Mouse (Mus musculus): ENCODE data around the gene Tdrd6. TPM values are rescaled to one million over a fixed set of nuclear protein-coding genes. Genes with fewer than 3 reads are reported as not detected.

Tdrd6 gene
- total RNA-seq, 1 experiment: 0.27 TPM

DNA sequence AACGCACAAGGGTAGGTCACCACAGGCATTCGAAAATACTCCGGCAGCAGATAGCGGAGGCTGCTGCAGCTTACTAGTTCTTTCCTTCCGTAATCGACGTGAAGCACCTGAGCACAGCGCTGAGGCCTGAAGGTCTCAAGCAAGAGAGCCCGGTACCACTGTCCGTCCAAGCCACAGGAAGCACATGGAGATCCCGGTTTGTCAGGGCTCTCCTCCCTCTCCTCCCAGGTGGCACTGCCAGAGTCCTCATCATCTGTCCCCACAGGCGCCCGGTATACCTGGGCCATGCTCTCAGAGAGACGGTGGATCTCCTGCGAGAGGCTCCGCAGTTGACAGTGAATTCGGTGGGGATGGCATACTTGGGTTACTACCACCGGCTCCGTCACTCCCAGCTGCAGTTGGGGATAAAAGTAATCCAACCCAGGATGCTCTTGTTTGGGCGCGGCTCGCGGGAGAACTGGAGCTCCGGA, 1.0 kb downstream of the Tdrd6 start:
- no peaks in the 10 kb centered on the region for H3K36me3 ChIP-seq (ENCODE audit: control insufficient read depth, insufficient read depth, low read length, poor library complexity, severe bottlenecking)
- no peak overlapping the region for H3K9ac ChIP-seq (ENCODE audit: insufficient read depth, low read depth, low read length, poor library complexity, severe bottlenecking)
- TF ChIP-seq MAFK (IDR thresholded peaks at IDR 0.05; ENCODE audit: insufficient read depth, low read depth, low read length) (no peak), HCFC1 (IDR thresholded peaks at IDR 0.05; ENCODE audit: borderline replicate concordance, insufficient read depth, low read length) (no peak), ZC3H11A (IDR thresholded peaks at IDR 0.05; ENCODE audit: borderline replicate concordance, low read depth, low read length) (no peak), CHD2 (IDR thresholded peaks at IDR 0.05; ENCODE audit: low read depth, low read length) (no peak), ZNF384 (IDR thresholded peaks at IDR 0.05; ENCODE audit: low read depth, low read length) (no peak)
- no peak overlapping the region for H3K27ac ChIP-seq (ENCODE audit: insufficient read depth, low read depth, low read length, poor library complexity, severe bottlenecking)
- peak overlapping the region in 1 of 2 experiments; percentile 60; a peak in 2 of 4 replicates for H3K4me3 ChIP-seq (ENCODE audit: insufficient read depth in 1 of 2, low read depth in 1 of 2, low read length in 2 of 2, poor library complexity in 1 of 2, severe bottlenecking in 1 of 2)
- H3K4me1 ChIP-seq (ENCODE audit: control insufficient read depth in 2 of 2, insufficient read depth in 2 of 2, low read length in 2 of 2, poor library complexity in 1 of 2): no peaks in the 10 kb centered on the region
- in situ Hi-C loops (cut with MboI; ENCODE audit: low sequenced_read_pairs in 2 of 2, unreplicated experiment in 2 of 2): no loop called here
- no peak for DNase-seq (ENCODE audit: low read depth, low spot score)
- no peaks in the 10 kb centered on the region for H3K9me3 ChIP-seq (ENCODE audit: control insufficient read depth, insufficient read depth, low read depth, low read length)

DNA sequence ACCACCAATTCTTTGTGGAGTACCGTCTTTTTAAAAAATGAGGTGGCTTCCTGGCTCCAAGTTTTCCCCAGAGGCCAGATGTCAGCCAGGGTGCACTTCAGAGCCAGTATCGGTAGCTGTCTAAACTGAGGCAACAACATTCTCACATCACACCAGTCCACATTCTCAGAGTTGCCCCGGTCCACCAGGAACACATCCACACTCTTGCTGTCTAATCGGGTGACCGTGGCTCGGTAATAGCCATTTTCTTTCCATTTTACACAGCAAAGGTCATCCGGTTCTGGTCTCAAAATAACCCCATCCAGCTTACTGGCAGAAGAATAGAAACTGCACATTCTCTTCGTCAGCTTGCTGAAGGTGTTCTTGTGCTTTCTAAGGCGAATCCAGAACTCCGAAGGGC, 1.9 kb downstream of the Tdrd6 start:
- no peak overlapping the region for H3K27ac ChIP-seq (ENCODE audit: insufficient read depth, low read depth, low read length, poor library complexity, severe bottlenecking)
- H3K9me3 ChIP-seq (ENCODE audit: control insufficient read depth, insufficient read depth, low read depth, low read length): no peaks in the 10 kb centered on the region
- H3K4me1 ChIP-seq (ENCODE audit: control insufficient read depth in 2 of 2, insufficient read depth in 2 of 2, low read length in 2 of 2, poor library complexity in 1 of 2): no peaks in the 10 kb centered on the region
- TF ChIP-seq ZNF384 (IDR thresholded peaks at IDR 0.05; ENCODE audit: low read depth, low read length): no peak
- TF ChIP-seq ZC3H11A (IDR thresholded peaks at IDR 0.05; ENCODE audit: borderline replicate concordance, low read depth, low read length): no peak
- no peak for TF ChIP-seq HCFC1 (IDR thresholded peaks at IDR 0.05; ENCODE audit: borderline replicate concordance, insufficient read depth, low read length)
- no peak for TF ChIP-seq CHD2 (IDR thresholded peaks at IDR 0.05; ENCODE audit: low read depth, low read length)
- TF ChIP-seq MAFK (IDR thresholded peaks at IDR 0.05; ENCODE audit: insufficient read depth, low read depth, low read length): no peak
- in situ Hi-C loops (cut with MboI; ENCODE audit: low sequenced_read_pairs in 2 of 2, unreplicated experiment in 2 of 2): no loop called here
- H3K4me3 ChIP-seq (ENCODE audit: insufficient read depth in 1 of 2, low read depth in 1 of 2, low read length in 2 of 2, poor library complexity in 1 of 2, severe bottlenecking in 1 of 2): no peak overlapping the region
- no peaks in the 10 kb centered on the region for H3K36me3 ChIP-seq (ENCODE audit: control insufficient read depth, insufficient read depth, low read length, poor library complexity, severe bottlenecking)
- no peak overlapping the region for H3K9ac ChIP-seq (ENCODE audit: insufficient read depth, low read depth, low read length, poor library complexity, severe bottlenecking)
- no peak for DNase-seq (ENCODE audit: low read depth, low spot score)

DNA sequence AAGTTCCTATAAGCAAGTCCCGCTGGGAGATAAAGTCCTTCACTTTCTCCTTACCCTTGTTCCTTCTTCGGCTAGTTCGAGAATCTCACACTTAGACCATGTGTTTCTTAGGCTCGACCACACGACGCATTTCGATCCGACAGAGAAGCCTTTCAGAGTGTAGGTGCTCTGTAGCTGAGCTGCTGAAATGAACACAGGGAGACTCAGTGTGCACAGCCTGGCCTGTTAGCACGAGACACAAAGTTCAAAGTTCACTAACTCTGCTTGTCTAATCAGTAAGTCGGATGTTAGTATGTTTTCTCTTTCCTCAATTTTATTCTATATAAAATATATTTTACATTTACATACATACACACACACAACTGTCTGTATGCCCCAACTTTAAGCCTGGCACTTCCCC, 8.0 kb downstream of the Tdrd6 start:
- no peak overlapping the region for H3K9ac ChIP-seq (ENCODE audit: insufficient read depth, low read depth, low read length, poor library complexity, severe bottlenecking)
- no peaks in the 10 kb centered on the region for H3K4me1 ChIP-seq (ENCODE audit: control insufficient read depth in 2 of 2, insufficient read depth in 2 of 2, low read length in 2 of 2, poor library complexity in 1 of 2)
- H3K9me3 ChIP-seq (ENCODE audit: control insufficient read depth, insufficient read depth, low read depth, low read length): no peaks in the 10 kb centered on the region
- no peak overlapping the region for H3K4me3 ChIP-seq (ENCODE audit: insufficient read depth in 1 of 2, low read depth in 1 of 2, low read length in 2 of 2, poor library complexity in 1 of 2, severe bottlenecking in 1 of 2)
- TF ChIP-seq CHD2 (IDR thresholded peaks at IDR 0.05; ENCODE audit: low read depth, low read length) (no peak), MAFK (IDR thresholded peaks at IDR 0.05; ENCODE audit: insufficient read depth, low read depth, low read length) (no peak), ZC3H11A (IDR thresholded peaks at IDR 0.05; ENCODE audit: borderline replicate concordance, low read depth, low read length) (no peak), ZNF384 (IDR thresholded peaks at IDR 0.05; ENCODE audit: low read depth, low read length) (no peak)
- no peaks in the 10 kb centered on the region for H3K36me3 ChIP-seq (ENCODE audit: control insufficient read depth, insufficient read depth, low read length, poor library complexity, severe bottlenecking)
- H3K27ac ChIP-seq (ENCODE audit: insufficient read depth, low read depth, low read length, poor library complexity, severe bottlenecking): no peak overlapping the region
- in situ Hi-C loops (cut with MboI; ENCODE audit: low sequenced_read_pairs in 2 of 2, unreplicated experiment in 2 of 2): loop anchor here in 1 of 2 experiments (25.0 kb wide), 1 partner anchor 360 kb away; the partner anchor contains the start of gene Adgrf1
- DNase-seq (ENCODE audit: low read depth, low spot score): no peak

DNA sequence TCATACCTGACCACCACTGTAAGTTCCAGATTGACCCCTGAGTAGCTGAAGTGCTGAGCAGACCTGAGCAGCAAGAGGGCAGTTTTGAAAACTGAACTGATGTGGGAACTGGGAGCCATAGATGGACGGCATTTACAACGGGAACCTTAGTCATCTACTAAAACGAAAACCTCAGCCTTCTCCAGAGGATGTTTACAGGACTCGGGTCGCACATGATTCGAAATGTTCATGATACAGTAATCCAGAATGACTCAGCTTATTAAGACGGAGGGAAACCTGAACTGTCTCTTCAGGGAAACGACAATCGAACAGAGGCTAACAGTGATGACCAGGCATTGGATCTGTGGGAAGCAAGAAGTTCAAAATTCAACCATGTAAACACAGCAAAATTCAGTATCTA, 10.9 kb downstream of the Tdrd6 start:
- no peak for DNase-seq (ENCODE audit: low read depth, low spot score)
- no peaks in the 10 kb centered on the region for H3K4me1 ChIP-seq (ENCODE audit: control insufficient read depth in 2 of 2, insufficient read depth in 2 of 2, low read length in 2 of 2, poor library complexity in 1 of 2)
- no peaks in the 10 kb centered on the region for H3K9me3 ChIP-seq (ENCODE audit: control insufficient read depth, insufficient read depth, low read depth, low read length)
- TF ChIP-seq MAFK (IDR thresholded peaks at IDR 0.05; ENCODE audit: insufficient read depth, low read depth, low read length) (no peak), ZC3H11A (IDR thresholded peaks at IDR 0.05; ENCODE audit: borderline replicate concordance, low read depth, low read length) (no peak), HCFC1 (IDR thresholded peaks at IDR 0.05; ENCODE audit: borderline replicate concordance, insufficient read depth, low read length) (no peak), CHD2 (IDR thresholded peaks at IDR 0.05; ENCODE audit: low read depth, low read length) (no peak), ZNF384 (IDR thresholded peaks at IDR 0.05; ENCODE audit: low read depth, low read length) (no peak)
- H3K9ac ChIP-seq (ENCODE audit: insufficient read depth, low read depth, low read length, poor library complexity, severe bottlenecking): no peak overlapping the region
- H3K27ac ChIP-seq (ENCODE audit: insufficient read depth, low read depth, low read length, poor library complexity, severe bottlenecking): no peak overlapping the region
- H3K4me3 ChIP-seq (ENCODE audit: insufficient read depth in 1 of 2, low read depth in 1 of 2, low read length in 2 of 2, poor library complexity in 1 of 2, severe bottlenecking in 1 of 2): no peak overlapping the region
- in situ Hi-C loops (cut with MboI; ENCODE audit: low sequenced_read_pairs in 2 of 2, unreplicated experiment in 2 of 2): loop anchor here in 1 of 2 experiments (25.0 kb wide), 1 partner anchor 357 kb away; the partner anchor contains the start of gene Adgrf1
- H3K36me3 ChIP-seq (ENCODE audit: control insufficient read depth, insufficient read depth, low read length, poor library complexity, severe bottlenecking): no peaks in the 10 kb centered on the region

All from ES-E14 (cell line).